Mouse (Mus musculus) olfactory bulb, adult 2 months (tissue): ENCODE measurements at regions not wholly inside any gene's neighbourhood (a gene's known extent, or its start where the extent isn't known, plus 50 kb on each side); places are given as distances from the start of the nearest gene placed in this dataset.

Source experiments
- H3K27ac ChIP-seq: fragments of 200-500 bp; 2 replicates; pipeline ENCODE4 v1.5.1; 2012; ENCODE audit warnings: low read depth, low read length; ENCODE audit not compliant: insufficient read depth
- H3K4me1 ChIP-seq: fragments of 200-500 bp; 2 replicates; pipeline ENCODE4 v1.6.1; 2012; ENCODE audit warnings: low read length; ENCODE audit not compliant: control insufficient read depth, insufficient read depth
- H3K4me3 ChIP-seq: fragments of 200-500 bp; 2 replicates; pipeline ENCODE4 v1.5.1; 2012; ENCODE audit warnings: mild to moderate bottlenecking, low read depth, low read length, moderate library complexity; ENCODE audit not compliant: insufficient read depth
- CTCF ChIP-seq: fragments of 200-500 bp; IDR thresholded peaks from 2 replicates; pipeline ENCODE4 v1.5.1; 2012; ENCODE audit warnings: low read depth, mild to moderate bottlenecking, low read length, moderate library complexity; ENCODE audit not compliant: insufficient read depth
- POLR2A ChIP-seq: fragments of 200-500 bp; IDR thresholded peaks from 2 replicates; pipeline ENCODE4 v1.6.1; 2012; ENCODE audit warnings: mild to moderate bottlenecking, low read depth, low read length, moderate library complexity; ENCODE audit not compliant: insufficient read depth
- WGBS: fragments of 180-500 bp; shearing (Covaris S2); methylation state at CpG from one replicate; pipeline ENCODE4 v1.1.7; 2018; 5-methylcytosine and 5-hydroxymethylcytosine counted together

GRCm38 (mm10) chr7:136809576-136809975 is 84.8 kb upstream of the Mgmt start:
- 78% methylated on average over 8 of the region's 8 CpGs for WGBS
- no peak overlapping the region for H3K27ac ChIP-seq
- no peaks in the 10 kb centered on the region for H3K4me1 ChIP-seq
- TF ChIP-seq CTCF (no peak), POLR2A (no peak)
- H3K4me3 ChIP-seq: no peak overlapping the region

- 91% methylated on average over 9 of the region's 9 CpGs for WGBS
These were observed 80.6 kb upstream of the Mgmt start for GRCm38 (mm10) chr7:136813691-136814325.

GRCm38 (mm10) chr7:136814751-136815150 is 79.7 kb upstream of the Mgmt start:
- no peak overlapping the region for H3K27ac ChIP-seq
- no peak overlapping the region for H3K4me3 ChIP-seq
- 93% methylated on average over 6 of the region's 6 CpGs for WGBS
- H3K4me1 ChIP-seq: no peaks in the 10 kb centered on the region
- TF ChIP-seq CTCF: no peak
- no peak for TF ChIP-seq POLR2A

More at GRCm38 (mm10) chr7:136813691-136814325, 80.6 kb upstream of the Mgmt start:
- no peak overlapping the region for H3K27ac ChIP-seq
- no peak overlapping the region for H3K4me3 ChIP-seq
- TF ChIP-seq CTCF: no peak
- TF ChIP-seq POLR2A: no peak
- H3K4me1 ChIP-seq: no peaks in the 10 kb centered on the region

GRCm38 (mm10) chr7:136820291-136820690 is 74.1 kb upstream of the Mgmt start:
- no peak for TF ChIP-seq POLR2A
- no peak for TF ChIP-seq CTCF
- no peaks in the 10 kb centered on the region for H3K4me1 ChIP-seq
- H3K27ac ChIP-seq: no peak overlapping the region
- 81% methylated on average over 4 of the region's 4 CpGs for WGBS
- no peak overlapping the region for H3K4me3 ChIP-seq

- no peak overlapping the region for H3K4me3 ChIP-seq
- H3K4me1 ChIP-seq: 0 out of 2 replicates have a peak, but pooled peaks cover 3% of the 10 kb centered on the region
- WGBS: 10% methylated on average over 16 of the region's 16 CpGs
- H3K27ac ChIP-seq: no peak overlapping the region
- TF ChIP-seq CTCF: no peak
- TF ChIP-seq POLR2A: no peak
These were observed 68.8 kb upstream of the Mgmt start for GRCm38 (mm10) chr7:136825647-136826046.

GRCm38 (mm10) chr7:136829621-136830313 is 64.6 kb upstream of the Mgmt start:
- no peak overlapping the region for H3K27ac ChIP-seq
- 65% methylated on average over 1 of the region's 1 CpGs for WGBS
- 0 out of 2 replicates have a peak, but pooled peaks cover 3% of the 10 kb centered on the region for H3K4me1 ChIP-seq
- no peak overlapping the region for H3K4me3 ChIP-seq
- no peak for TF ChIP-seq POLR2A
- TF ChIP-seq CTCF: no peak

GRCm38 (mm10) chr7:136832419-136832818 is 62.0 kb upstream of the Mgmt start:
- Histone ChIP-seq H3K27ac (no peak overlapping the region), H3K4me3 (no peak overlapping the region), H3K4me1 (no peaks in the 10 kb centered on the region)
- TF ChIP-seq CTCF: no peak
- TF ChIP-seq POLR2A: no peak
- 86% methylated on average over 7 of the region's 7 CpGs for WGBS

- H3K27ac ChIP-seq: no peak overlapping the region
- H3K4me3 ChIP-seq: no peak overlapping the region
- TF ChIP-seq POLR2A: no peak
- TF ChIP-seq CTCF: no peak
- 82% methylated on average over 5 of the region's 5 CpGs for WGBS
- H3K4me1 ChIP-seq: peaks cover 3% of the 10 kb centered on the region
These were observed 55.4 kb upstream of the Mgmt start for GRCm38 (mm10) chr7:136838971-136839370.

GRCm38 (mm10) chr7:136840224-136840623 is 54.2 kb upstream of the Mgmt start:
- TF ChIP-seq CTCF: no peak
- no peak for TF ChIP-seq POLR2A
- H3K4me1 ChIP-seq: peaks cover 3% of the 10 kb centered on the region
- no peak overlapping the region for H3K4me3 ChIP-seq
- no peak overlapping the region for H3K27ac ChIP-seq
- WGBS: 51% methylated on average over 7 of the region's 7 CpGs
